Mouse (Mus musculus) heart, postnatal 36 days (tissue): ENCODE data around the gene Pan3. TPM values are rescaled to one million over a fixed set of nuclear protein-coding genes. Genes with fewer than 3 reads are reported as not detected.

Source experiments
- total RNA-seq, 2 experiments: library from RNA; stranded (reverse); gene quantifications; 2 replicates each; pipeline ENCODE4 v1.2.3; 2021

The Pan3 gene
- total RNA-seq, 2 experiments from 2014 or later = 26.8 to 36.1 TPM

Other genes starting within 250 kb of the Pan3 start
- gene Gsx1, start 241.5 kb upstream of the Pan3 start, total RNA-seq = not detected
- gene Pdx1, start 160.2 kb upstream of the Pan3 start, total RNA-seq = not detected
- not detected for gene Cdx2, start 122.9 kb upstream of the Pan3 start, total RNA-seq
- not detected for gene Urad, start 107.7 kb upstream of the Pan3 start, total RNA-seq
- gene Flt3, start 29.7 kb upstream of the Pan3 start, total RNA-seq = under 1 TPM; 0.08 to 0.16 TPM